ENCODE assay signal across 9 mouse cellular contexts in genomic region chr5:143369611-143370255, GRCm38 (mm10). TPM values are rescaled to one million over a fixed set of nuclear protein-coding genes. Genes with fewer than 3 reads are reported as not detected.
DNase-seq lines count a peak whose midpoint lies in the region; ATAC-seq and TF ChIP-seq lines count a peak whose summit lies in the region.
"Had no signal": no experiment of that assay in that cellular context is flagged by ENCODE, and none has a peak within 500 bp of the region (broad histone marks: within the 10 kb centered on the region; RNA-seq: fewer than 3 reads in every experiment).

No protein-coding gene starts in this region.

- no peak for TF ChIP-seq CTCF in olfactory bulb, adult 2 months (IDR thresholded peaks at IDR 0.05; ENCODE audit: insufficient read depth, low read depth, low read length)

- no peaks in the 10 kb centered on the region for H3K9me3 ChIP-seq in megakaryocyte, embryonic 14.5 days
- no peaks in the 10 kb centered on the region for H3K9me3 ChIP-seq in intestine, embryonic 14.5 days (ENCODE audit: control insufficient read depth, low read length)

- TF ChIP-seq POLR2A in olfactory bulb, adult 2 months (IDR thresholded peaks at IDR 0.05; ENCODE audit: insufficient read depth, low read depth, low read length), result no peak

- H3K9ac ChIP-seq in intestine, embryonic 14.5 days (ENCODE audit: low read length), result 0 out of 2 replicates have a peak overlapping the region, but pooled peaks have one; percentile 11

- peak overlapping the region; percentile 49 for H3K4me2 ChIP-seq in intestine, embryonic 14.5 days (ENCODE audit: low read length)

- peaks cover 31% of the 10 kb centered on the region for H3K4me1 ChIP-seq in megakaryocyte, embryonic 14.5 days
- H3K4me1 ChIP-seq in intestine, embryonic 14.5 days (replicated peaks; ENCODE audit: control insufficient read depth, insufficient read depth, low read length), result peaks cover 7% of the 10 kb centered on the region
- peaks cover 42% of the 10 kb centered on the region for H3K4me1 ChIP-seq in olfactory bulb, adult 2 months (ENCODE audit: control insufficient read depth, insufficient read depth, low read length)

- H3K4me3 ChIP-seq in megakaryocyte, embryonic 14.5 days (replicated peaks), result peak overlapping the region; percentile 46
- peak overlapping the region; percentile 19; the same call in 1 of the 2 replicates for H3K4me3 ChIP-seq in intestine, embryonic 14.5 days (ENCODE audit: low read depth, low read length)
- H3K4me3 ChIP-seq in olfactory bulb, adult 2 months (ENCODE audit: insufficient read depth, low read depth, low read length), result peak overlapping the region; percentile 40

- no peaks in the 10 kb centered on the region for H3K36me3 ChIP-seq in megakaryocyte, embryonic 14.5 days (replicated peaks; ENCODE audit: low read length)
- H3K36me3 ChIP-seq in intestine, embryonic 14.5 days (ENCODE audit: control insufficient read depth, insufficient read depth, low read length), result no peaks in the 10 kb centered on the region

- DNase-seq in cerebellum, postnatal 36 days, result peak; percentile 25 to 37
- no peak for DNase-seq in cerebellum, adult 11 months
- DNase-seq in intestine, embryonic 14.5 days (ENCODE audit: low spot score), result no peak
- no peak for DNase-seq in gastrocnemius, adult 8-10 months (ENCODE audit: low spot score in 2 of 2)
- DNase-seq in frontal cortex, postnatal 25 days (ENCODE audit: low spot score in 2 of 2), result no peak

- under 1% methylated on average over 34 of the region's 36 CpGs for WGBS in intestine, embryonic 14.5 days
- 4% methylated on average over 36 of the region's 36 CpGs for WGBS in olfactory bulb, adult 2 months

- H3K27ac ChIP-seq in intestine, embryonic 14.5 days (ENCODE audit: low read depth), result no peak overlapping the region
- no peak overlapping the region for H3K27ac ChIP-seq in olfactory bulb, adult 2 months (ENCODE audit: insufficient read depth, low read depth, low read length)

- peaks cover 90% of the 10 kb centered on the region for H3K27me3 ChIP-seq in megakaryocyte, embryonic 14.5 days (replicated peaks)
- H3K27me3 ChIP-seq in intestine, embryonic 14.5 days (replicated peaks; ENCODE audit: control insufficient read depth, insufficient read depth, low read length), result peaks cover 84% of the 10 kb centered on the region

- ATAC-seq in megakaryocyte, adult 5-6 weeks (ENCODE audit: poor library complexity, severe bottlenecking), result no peak
- ATAC-seq in intestine, embryonic 14.5 days (replicated peaks; ENCODE audit: low FRiP score, low TSS enrichment, low read depth), result 0 out of 2 replicates have a peak, but pooled peaks have one; percentile 34

RNA-seq across cellular contexts. Expression of gene Grid2ip, which starts 12.6 kb away (rescaled TPM):
- polyA plus RNA-seq in megakaryocyte, embryonic 14.5 days (2012; ENCODE audit: insufficient read depth, low replicate concordance), result not detected in 2 replicates
- not detected in 2 replicates for total RNA-seq in megakaryocyte, adult 5-6 weeks (2015)
- total RNA-seq in megakaryocyte, adult 5-6 weeks (2017), result not detected in 2 replicates
- polyA plus RNA-seq in intestine, embryonic 14.5 days (2014; fragmentation: Nextera tagmentation; extraction: Ambion mirVana), result 0.28 and 0.30 TPM in 2 replicates
- not detected in 2 replicates for polyA plus RNA-seq in olfactory bulb, adult 2 months (2012; ENCODE audit: insufficient read depth, insufficient read length, low replicate concordance, missing spikeins)
- total RNA-seq in gastrocnemius, adult 8-10 months (2022), result not detected
- total RNA-seq: common myeloid progenitor, adult 5-6 weeks had no signal

RNA-seq across cellular contexts. Expression of gene Kdelr2, which starts 33.9 kb away (rescaled TPM):
- polyA plus RNA-seq in megakaryocyte, embryonic 14.5 days (2012; ENCODE audit: insufficient read depth, low replicate concordance), result 42.6 and 69.6 TPM in 2 replicates
- 56.4 and 58.9 TPM in 2 replicates for total RNA-seq in megakaryocyte, adult 5-6 weeks (2015)
- 91.2 and 100.0 TPM in 2 replicates for total RNA-seq in megakaryocyte, adult 5-6 weeks (2017)
- polyA plus RNA-seq in intestine, embryonic 14.5 days (2014; fragmentation: Nextera tagmentation; extraction: Ambion mirVana), result 311 and 337 TPM in 2 replicates
- not detected in 2 replicates for polyA plus RNA-seq in olfactory bulb, adult 2 months (2012; ENCODE audit: insufficient read depth, insufficient read length, low replicate concordance, missing spikeins)
- total RNA-seq in gastrocnemius, adult 8-10 months (2022), result 10 to 100 TPM; 31.4 to 36.1 (median 32.8) TPM

RNA-seq across cellular contexts. Expression of gene Zdhhc4, which starts 40.7 kb away (rescaled TPM):
- 56.0 and 65.8 TPM in 2 replicates for polyA plus RNA-seq in megakaryocyte, embryonic 14.5 days (2012; ENCODE audit: insufficient read depth, low replicate concordance)
- total RNA-seq in megakaryocyte, adult 5-6 weeks (2015), result 48.5 and 55.0 TPM in 2 replicates
- total RNA-seq in megakaryocyte, adult 5-6 weeks (2017), result 22.3 and 24.6 TPM in 2 replicates
- polyA plus RNA-seq in intestine, embryonic 14.5 days (2014; fragmentation: Nextera tagmentation; extraction: Ambion mirVana), result 73.5 and 78.4 TPM in 2 replicates
- polyA plus RNA-seq in olfactory bulb, adult 2 months (2012; ENCODE audit: insufficient read depth, insufficient read length, low replicate concordance, missing spikeins), result not detected in 2 replicates
- total RNA-seq in gastrocnemius, adult 8-10 months (2022), result 10 to 100 TPM; 33.7 to 45.5 (median 37.9) TPM

RNA-seq across cellular contexts. Expression of gene E130309D02Rik, which starts 54.6 kb away (rescaled TPM):
- 53.2 and 90.1 TPM in 2 replicates for polyA plus RNA-seq in megakaryocyte, embryonic 14.5 days (2012; ENCODE audit: insufficient read depth, low replicate concordance)
- total RNA-seq in megakaryocyte, adult 5-6 weeks (2015), result 22.4 TPM in 2 replicates
- total RNA-seq in megakaryocyte, adult 5-6 weeks (2017), result 10.2 and 13.7 TPM in 2 replicates
- polyA plus RNA-seq in intestine, embryonic 14.5 days (2014; fragmentation: Nextera tagmentation; extraction: Ambion mirVana), result 35.7 and 37.5 TPM in 2 replicates
- polyA plus RNA-seq in olfactory bulb, adult 2 months (2012; ENCODE audit: insufficient read depth, insufficient read length, low replicate concordance, missing spikeins), result not detected in 2 replicates
- total RNA-seq in gastrocnemius, adult 8-10 months (2022), result 10 to 100 TPM; 10.2 to 12.2 (median 11.2) TPM

Comparison
In these comparisons a context has a peak if more than half of its experiments do, and no peak if none do; other contexts are left out.
1. DNase-seq: peak in cerebellum, postnatal 36 days (2 of 2); none in cerebellum, adult 11 months (single experiment), intestine, embryonic 14.5 days (single experiment), gastrocnemius, adult 8-10 months (0 of 2) and frontal cortex, postnatal 25 days (0 of 2).
2. RNA of gene Kdelr2, which starts 33.9 kb away (polyA plus RNA-seq): 311 to 337 TPM in intestine, embryonic 14.5 days and 42.6 to 69.6 TPM in megakaryocyte, embryonic 14.5 days; not detected in olfactory bulb, adult 2 months; every median in the first group is over 10 times any median in the second.
3. RNA of gene Zdhhc4, which starts 40.7 kb away (polyA plus RNA-seq): 73.5 to 78.4 TPM in intestine, embryonic 14.5 days and 56.0 to 65.8 TPM in megakaryocyte, embryonic 14.5 days; not detected in olfactory bulb, adult 2 months; every median in the first group is over 10 times any median in the second.
4. Peak in every context shown above with its lines, with median percentiles within 50 percentile points of each other: H3K4me3 ChIP-seq.